Mouse (Mus musculus): ENCODE data around the gene Gm11639.
A peak's percentile ranks its signal among the peaks of the same experiment; 100 is the strongest.
"Not testable (repeated sequence)": the region's sequence is repeated elsewhere in the genome, so short reads cannot be mapped to it uniquely, and the experiment has no call there.

Gm11639 gene

DNA sequence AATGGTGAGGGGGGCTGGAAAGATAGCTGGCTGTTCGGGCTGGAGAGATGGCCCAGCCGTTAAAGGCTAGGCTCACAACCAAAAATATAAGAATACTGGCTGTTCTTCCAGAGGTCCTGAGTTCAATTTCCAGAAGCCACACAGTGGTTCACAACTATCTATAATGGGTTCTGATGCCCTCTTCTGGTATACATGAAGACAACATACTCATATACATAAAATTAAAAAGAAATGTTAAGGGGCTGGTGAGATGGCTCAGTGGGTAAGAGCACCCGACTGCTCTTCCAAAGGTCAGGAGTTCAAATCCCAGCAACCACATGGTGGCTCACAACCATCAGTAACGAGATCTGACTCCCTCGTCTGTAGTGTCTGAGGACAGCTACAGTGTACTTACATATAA is 436.3 kb downstream of the Gm11639 start:
- DNase-seq: not testable (repeated sequence)

- peak; percentile 89 for DNase-seq
Measured at GRCm38 (mm10) chr11:105123986-105124385, 438.5 kb downstream of the Gm11639 start.

DNA sequence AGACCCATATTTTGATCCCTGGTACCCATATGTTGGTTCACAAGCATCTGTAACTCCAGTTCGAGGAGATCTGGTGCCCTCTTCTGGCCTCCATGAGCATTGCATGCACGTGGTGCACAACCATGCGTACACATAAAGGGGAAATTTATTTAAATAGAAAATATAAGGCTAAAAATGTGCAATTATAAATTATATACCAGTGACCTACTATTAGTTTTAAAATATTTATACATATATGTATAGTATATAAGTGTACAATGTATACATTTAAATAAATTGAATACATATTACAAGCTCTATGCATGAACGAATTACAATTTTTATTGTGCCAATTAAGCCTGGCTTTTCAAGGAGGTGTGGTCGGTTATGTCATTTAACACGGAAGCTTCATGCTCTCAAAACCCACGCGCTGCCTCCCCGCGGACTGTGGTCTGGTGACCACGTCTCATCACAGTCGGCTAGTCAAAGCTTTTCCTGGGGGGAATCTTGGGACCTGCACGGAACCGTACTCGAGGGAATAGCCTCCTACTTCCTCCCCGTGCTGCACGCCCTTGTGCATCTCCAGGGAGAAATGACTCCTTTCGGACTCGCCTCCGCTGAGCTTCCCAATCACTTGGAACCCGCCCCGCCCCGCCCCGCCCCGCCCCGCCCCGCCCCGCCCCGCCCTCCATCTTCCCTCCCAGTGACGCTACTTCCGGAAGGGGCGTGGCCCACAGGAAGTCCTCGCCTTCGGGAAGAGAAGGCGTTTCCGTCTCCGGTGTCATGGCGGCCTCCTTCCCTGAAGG is 440.4 kb downstream of the Gm11639 start, which contains the start of gene Mettl2:
Gene Mettl2 (plus strand): TSS at position 691 of the 785 bp plus-strand sequence.
- DNase-seq: peak; percentile 78

DNA sequence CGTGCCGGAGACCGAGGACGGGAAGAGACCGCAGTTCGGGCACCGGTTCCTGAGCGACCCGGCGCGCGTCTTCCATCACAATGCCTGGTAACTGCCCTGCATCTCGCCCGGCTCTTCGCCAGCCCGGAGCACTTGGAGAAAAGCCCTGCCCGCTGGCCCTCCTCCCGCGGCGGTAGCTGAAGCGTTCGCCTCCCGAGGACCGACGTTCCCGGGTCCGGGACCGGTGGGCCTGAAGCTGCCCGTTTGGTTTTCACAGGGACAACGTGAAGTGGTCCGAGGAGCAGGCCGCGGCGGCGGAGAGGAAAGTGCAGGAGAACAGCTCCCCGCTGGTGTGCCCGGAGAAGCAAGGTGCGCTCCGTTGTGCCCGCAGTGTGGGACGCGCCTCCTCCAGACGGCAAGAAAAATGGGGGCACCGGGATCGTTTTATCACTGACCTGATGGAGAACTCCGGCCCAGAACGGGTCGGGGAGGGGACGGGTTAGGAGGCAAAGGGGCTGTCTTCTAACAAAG is 441.1 kb downstream of the Gm11639 start:
- DNase-seq: no peak

DNA sequence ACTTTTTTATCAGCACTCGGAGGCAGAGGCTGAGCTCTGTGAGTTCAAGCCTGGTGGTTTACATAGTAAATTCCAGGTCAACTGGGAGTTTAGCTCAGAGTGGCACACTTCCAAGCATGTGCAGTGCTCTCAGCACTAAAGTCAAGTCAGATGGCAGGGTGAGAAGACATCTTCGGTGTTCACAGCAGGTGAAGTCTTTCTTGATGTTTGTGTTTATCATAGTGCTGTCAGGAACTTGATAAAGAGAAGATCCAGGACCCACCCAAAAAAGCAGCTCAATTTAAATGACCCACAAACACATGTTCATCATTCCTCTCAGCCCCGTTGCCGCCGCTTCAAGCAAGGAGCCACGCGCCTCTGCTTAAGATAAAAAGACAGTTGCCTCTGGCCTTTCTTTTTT is 450.2 kb downstream of the Gm11639 start:
- DNase-seq: no peak

DNA sequence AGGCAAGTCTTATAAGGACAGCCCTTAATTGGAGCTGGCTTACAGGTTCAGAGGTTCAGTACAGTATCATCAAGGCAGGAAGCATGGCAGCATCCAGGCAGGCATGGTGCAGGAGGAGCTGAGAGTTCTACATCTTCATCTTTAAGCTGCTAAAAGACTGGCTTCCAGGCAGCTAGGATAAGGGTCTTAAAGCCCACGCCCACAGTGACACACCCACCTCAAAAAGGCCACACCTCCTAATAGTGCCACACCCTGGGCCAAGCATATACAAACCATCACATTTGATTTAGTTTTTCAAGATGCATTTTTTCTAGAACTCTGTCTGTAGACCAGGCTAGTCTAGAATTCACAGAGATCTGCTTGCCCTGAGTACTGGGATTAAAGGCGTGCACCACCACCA is 451.7 kb downstream of the Gm11639 start:
- DNase-seq: not testable (repeated sequence)

DNA sequence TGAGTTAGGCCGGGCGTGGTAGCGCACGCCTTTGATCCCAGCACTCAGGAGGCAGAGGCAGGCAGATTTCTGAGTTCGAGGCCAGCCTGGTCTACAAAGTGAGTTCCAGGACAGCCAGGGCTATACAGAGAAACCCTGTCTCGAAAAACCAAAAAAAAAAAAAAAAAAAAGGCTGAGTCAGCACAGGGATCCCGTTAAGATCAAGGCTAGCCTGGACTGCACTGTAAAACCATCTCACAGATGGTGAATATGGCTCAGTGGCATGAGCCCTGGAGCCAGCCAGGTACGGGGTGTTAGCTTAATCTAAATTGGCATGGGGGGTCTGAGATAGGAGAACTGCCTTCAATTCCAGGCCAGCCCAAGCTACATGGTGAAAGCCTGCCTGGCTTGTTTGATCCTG is 455.0 kb downstream of the Gm11639 start:
- not testable (repeated sequence) for DNase-seq

- no peak for DNase-seq
Measured at GRCm38 (mm10) chr11:105141115-105141514, 455.6 kb downstream of the Gm11639 start.

DNA sequence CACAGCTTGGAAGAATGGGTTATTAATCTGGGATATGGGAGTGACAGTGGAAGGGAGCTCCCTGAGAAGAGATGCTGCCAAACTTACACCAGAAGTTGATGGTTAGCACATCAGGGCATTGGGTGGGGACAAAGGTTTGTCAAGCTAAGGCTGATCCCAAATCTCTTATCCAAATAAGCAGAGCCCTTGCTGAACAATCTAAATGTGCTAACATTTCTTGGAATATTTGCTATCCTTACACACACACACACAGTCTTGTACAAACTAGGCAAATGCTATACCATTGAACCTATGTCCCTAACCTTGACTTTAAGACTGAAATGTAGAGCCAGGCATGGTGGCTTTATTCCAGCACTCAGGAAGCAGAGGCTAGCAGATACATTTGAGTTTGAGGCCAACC is 458.1 kb downstream of the Gm11639 start:
- DNase-seq: no peak

- DNase-seq: no peak
Measured at GRCm38 (mm10) chr11:105144084-105144483, 458.6 kb downstream of the Gm11639 start.

DNA sequence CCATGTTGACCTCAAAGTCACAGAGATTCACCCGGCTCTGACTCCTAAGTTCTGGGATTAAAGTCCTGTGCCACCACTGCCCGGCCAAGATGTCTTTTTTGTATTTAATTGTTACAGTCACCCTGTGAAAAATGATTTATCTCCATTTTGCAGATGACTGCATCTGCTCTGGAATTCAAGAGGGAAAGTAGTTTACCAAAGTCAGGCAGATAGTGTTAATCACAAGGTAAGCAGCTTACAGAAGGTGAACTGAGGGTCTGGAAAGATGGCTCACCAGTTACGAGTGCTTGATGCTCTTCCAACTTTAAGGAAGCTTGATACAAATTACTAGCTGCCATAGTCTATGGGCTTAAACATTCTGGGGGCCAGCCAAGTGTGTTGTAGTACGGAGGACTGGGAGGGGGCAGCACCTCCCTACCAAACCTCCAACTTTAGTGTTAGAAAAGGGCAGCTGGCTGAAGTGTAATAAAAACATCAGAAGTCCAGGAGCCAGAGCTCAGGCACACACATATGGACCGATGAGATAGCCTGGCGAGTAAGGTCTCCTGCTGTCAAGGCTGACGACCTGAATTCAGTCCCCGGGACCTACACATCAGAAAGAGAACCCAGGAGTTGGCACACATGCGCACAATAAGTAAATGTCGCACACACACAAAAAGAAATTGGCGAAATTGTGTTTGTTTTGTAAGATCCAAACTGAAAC is 459.2 kb downstream of the Gm11639 start:
- peak; percentile 34 for DNase-seq

GRCm38 (mm10) chr11:105145211-105145610 is 459.7 kb downstream of the Gm11639 start:
- no peak for DNase-seq

- DNase-seq: no peak
Measured at GRCm38 (mm10) chr11:105146593-105146992, 461.1 kb downstream of the Gm11639 start, which contains the start of gene Gm10842. Gm10842 (plus strand) TSS chr11:105146893.

- no peak for DNase-seq
Measured at GRCm38 (mm10) chr11:105149353-105149752, 463.8 kb downstream of the Gm11639 start.

- DNase-seq: no peak
Measured at GRCm38 (mm10) chr11:105149766-105150165, 464.3 kb downstream of the Gm11639 start.

GRCm38 (mm10) chr11:105150691-105151090 is 465.2 kb downstream of the Gm11639 start:
- DNase-seq: no peak

DNA sequence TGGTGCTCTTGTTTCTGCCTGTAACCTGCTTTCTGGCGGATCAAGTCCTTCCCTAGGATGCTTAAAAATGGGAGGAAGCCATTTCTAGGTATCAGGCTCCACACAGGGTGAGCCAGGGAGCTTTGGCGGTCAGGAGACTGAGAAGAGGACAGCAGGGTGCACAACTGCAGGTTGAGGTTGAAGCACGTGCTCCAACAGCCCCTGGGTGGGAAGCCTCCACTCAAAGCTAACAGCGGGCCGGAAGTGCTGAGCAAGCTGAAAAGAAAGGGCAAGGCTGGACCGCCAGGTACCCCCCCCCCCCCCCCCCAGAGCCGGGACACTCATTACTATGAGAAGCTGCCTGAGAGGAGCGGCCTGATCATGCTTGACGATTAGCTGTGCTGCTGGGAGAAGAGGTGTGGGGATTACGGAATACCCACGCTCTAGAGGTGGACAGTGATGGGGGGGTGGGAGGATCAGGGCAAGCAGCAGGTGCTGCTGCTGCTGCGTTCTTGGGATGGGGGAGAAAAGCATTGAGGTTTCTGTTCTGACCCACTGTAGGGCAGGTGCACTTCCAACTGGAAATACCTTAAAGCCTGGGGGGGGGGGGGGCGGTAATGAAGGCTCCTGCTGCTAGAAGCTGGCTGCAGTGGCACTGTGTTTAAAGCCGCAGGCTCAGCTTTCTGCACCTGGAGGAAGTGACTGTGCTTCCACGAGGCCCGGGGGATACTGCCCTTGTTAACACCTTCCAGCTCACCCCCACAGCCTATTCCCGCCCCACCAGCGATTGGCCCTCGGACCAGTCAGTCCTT is 465.9 kb downstream of the Gm11639 start:
- DNase-seq: no peak

- DNase-seq: no peak
Measured at GRCm38 (mm10) chr11:105152017-105152300, 466.5 kb downstream of the Gm11639 start.

- DNase-seq: no peak
Measured at GRCm38 (mm10) chr11:105152357-105152899, 466.9 kb downstream of the Gm11639 start.

DNA sequence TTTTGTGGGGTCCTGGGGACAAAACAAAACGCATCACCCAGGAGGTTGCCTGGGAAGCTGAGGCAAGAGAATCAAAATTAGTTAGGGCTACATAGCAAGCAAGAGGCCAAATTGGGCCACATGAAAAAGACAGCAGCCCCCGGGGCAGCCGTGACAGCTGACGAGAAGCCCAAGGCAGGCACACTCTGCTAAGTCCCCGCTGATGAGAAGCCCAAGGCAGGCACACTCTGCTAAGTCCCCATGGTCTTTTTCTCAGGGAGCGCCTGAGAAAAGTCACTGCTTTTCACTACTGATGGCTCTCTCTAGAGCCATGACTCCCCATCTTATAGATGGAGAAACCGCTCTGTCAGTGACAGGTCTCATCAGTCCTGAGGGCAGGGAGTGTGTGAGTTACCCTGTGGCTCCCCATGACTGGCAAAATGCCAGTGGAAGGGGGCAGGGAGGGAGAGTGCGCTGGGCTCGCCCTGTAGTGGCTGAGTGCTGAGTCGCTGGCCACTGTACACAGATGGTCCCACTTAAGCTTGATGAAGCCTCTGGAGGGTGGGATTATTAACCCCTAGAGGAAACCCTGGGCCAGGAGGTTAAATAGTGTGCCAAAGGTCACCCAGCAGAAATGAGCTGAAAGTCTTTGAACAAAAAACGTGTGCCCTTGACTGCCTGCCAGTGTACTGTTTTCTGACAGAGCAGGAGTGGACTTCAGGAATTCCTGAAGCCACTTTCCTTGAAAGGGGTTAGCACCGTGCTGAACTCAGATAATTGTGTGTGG is 467.7 kb downstream of the Gm11639 start:
- peak; percentile 63 for DNase-seq

DNA sequence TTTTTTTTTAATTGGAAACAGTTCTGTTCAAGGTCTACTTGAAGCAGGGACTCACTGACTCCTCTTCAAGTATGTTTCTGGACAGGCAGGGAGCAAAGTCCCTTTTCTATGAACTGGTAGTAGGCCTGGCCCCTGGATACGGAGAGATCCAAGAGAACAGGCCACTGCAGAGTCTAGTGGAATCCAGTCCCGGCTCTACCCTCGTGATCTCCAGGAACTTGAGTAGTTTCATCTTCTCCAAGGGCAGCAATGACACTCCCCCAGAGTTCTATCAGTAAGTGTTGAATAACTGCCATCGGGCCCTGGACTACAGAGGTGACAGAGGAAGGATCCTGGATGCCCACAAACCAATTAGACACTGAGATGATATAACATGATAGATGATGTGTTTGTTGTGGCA is 470.4 kb downstream of the Gm11639 start:
- DNase-seq: peak; percentile 79

- no peak for DNase-seq
Measured at GRCm38 (mm10) chr11:105156748-105157267, 471.3 kb downstream of the Gm11639 start.

All from kidney, adult 9 months (tissue).